Mouse (Mus musculus) liver, embryonic 16.5 days (tissue): ENCODE results near the gene Ostn. TPM values are rescaled to one million over a fixed set of nuclear protein-coding genes. Genes with fewer than 3 reads are reported as not detected.
"Not testable (repeated sequence)": the region's sequence is repeated elsewhere in the genome, so short reads cannot be mapped to it uniquely, and the experiment has no call there.

ENCODE experiments used
- ATAC-seq: fragments of 200-750 bp; cut with Nextera tagmentation; 2 replicates; pipeline ENCODE4 v1.8.0; 2017; ENCODE audit warnings: low read depth, mild to moderate bottlenecking, moderate number of reproducible peaks, moderate library complexity
- H3K27ac ChIP-seq: fragments of 300-500 bp; sonication (generic); 2 replicates; pipeline ENCODE4 v1.5.1; 2014; ENCODE audit warnings: mild to moderate bottlenecking, low read length
- H3K27me3 ChIP-seq: fragments of 300-500 bp; sonication (generic); 2 replicates; pipeline ENCODE4 v1.6.1; 2014; ENCODE audit warnings: low read depth, low read length, mixed read lengths; ENCODE audit not compliant: control insufficient read depth, insufficient read depth
- H3K36me3 ChIP-seq: fragments of 300-500 bp; sonication (generic); 2 replicates; pipeline ENCODE4 v1.6.1; 2014; ENCODE audit warnings: mild to moderate bottlenecking; ENCODE audit not compliant: control insufficient read depth, insufficient read depth
- H3K4me1 ChIP-seq: fragments of 300-500 bp; sonication (generic); 2 replicates; pipeline ENCODE4 v1.6.1; 2014; ENCODE audit warnings: low read depth, low read length, mixed read lengths; ENCODE audit not compliant: control insufficient read depth
- H3K4me2 ChIP-seq: fragments of 300-500 bp; sonication (generic); 2 replicates; pipeline ENCODE4 v1.6.1; 2014; ENCODE audit warnings: low read depth, low read length, mixed read lengths
- H3K4me3 ChIP-seq: fragments of 300-500 bp; sonication (generic); 2 replicates; pipeline ENCODE4 v1.5.1; 2014; ENCODE audit warnings: low read depth, mild to moderate bottlenecking, low read length
- H3K9ac ChIP-seq: fragments of 300-500 bp; sonication (generic); 2 replicates; pipeline ENCODE4 v1.6.1; 2014; ENCODE audit warnings: low read depth, low read length
- H3K9me3 ChIP-seq: fragments of 300-500 bp; sonication (generic); replicated peaks from 2 replicates; pipeline ENCODE4 v1.6.1; 2016; ENCODE audit warnings: low read length; ENCODE audit not compliant: control insufficient read depth
- WGBS: fragments of 180-500 bp; shearing (Covaris S2); extraction: QIAGEN DNeasy Blood & Tissue Kit; methylation state at CpG from one replicate; pipeline ENCODE4 v1.1.7; 2014; ENCODE audit not compliant: insufficient replicate concordance; 5-methylcytosine and 5-hydroxymethylcytosine counted together
- polyA plus RNA-seq: library from polyadenylated mRNA; unstranded; fragments of >200 nt; fragmentation: Nextera tagmentation; extraction: Ambion mirVana; gene quantifications from 2 replicates; pipeline ENCODE4 v1.2.1, GENCODE M21; 2015

Ostn gene
- not detected in 2 replicates for polyA plus RNA-seq

- not testable (repeated sequence) for ATAC-seq, H3K27me3 ChIP-seq, H3K4me2 ChIP-seq, H3K9me3 ChIP-seq, H3K27ac ChIP-seq, H3K36me3 ChIP-seq, H3K9ac ChIP-seq, H3K4me1 ChIP-seq, H3K4me3 ChIP-seq
- 48% methylated on average over 4 of the region's 4 CpGs for whole genome bisulfite sequencing
Measured at GRCm38 (mm10) chr16:27307189-27307588, at the start of gene Ostn. TSS of gene Ostn (plus strand) at chr16:27307489.

- no peaks in the 10 kb centered on the region for H3K4me1 ChIP-seq
- 59% methylated on average over 4 of the region's 4 CpGs for WGBS
- no peak overlapping the region for H3K9ac ChIP-seq
- ATAC-seq, result no peak
- no peak overlapping the region for H3K4me3 ChIP-seq
- no peak overlapping the region for H3K4me2 ChIP-seq
- no peaks in the 10 kb centered on the region for H3K27me3 ChIP-seq
- H3K9me3 ChIP-seq, result no peaks in the 10 kb centered on the region
- H3K36me3 ChIP-seq, result no peaks in the 10 kb centered on the region
- H3K27ac ChIP-seq, result no peak overlapping the region
Measured at GRCm38 (mm10) chr16:27268748-27269147, 38.5 kb upstream of the Ostn start.

- Histone ChIP-seq H3K4me3 (no peak overlapping the region), H3K9me3 (no peaks in the 10 kb centered on the region), H3K4me1 (no peaks in the 10 kb centered on the region), H3K36me3 (no peaks in the 10 kb centered on the region), H3K27me3 (no peaks in the 10 kb centered on the region), H3K27ac (no peak overlapping the region), H3K9ac (no peak overlapping the region), H3K4me2 (no peak overlapping the region)
- ATAC-seq, result no peak
- 70% methylated on average over 3 of the region's 3 CpGs for WGBS
Measured at GRCm38 (mm10) chr16:27287410-27287809, 19.9 kb upstream of the Ostn start.

GRCm38 (mm10) chr16:27296508-27296907 lies 10.8 kb upstream of the Ostn start:
- no peak overlapping the region for H3K9ac ChIP-seq
- ATAC-seq, result no peak
- H3K27ac ChIP-seq, result no peak overlapping the region
- H3K4me3 ChIP-seq, result no peak overlapping the region
- no peaks in the 10 kb centered on the region for H3K9me3 ChIP-seq
- H3K27me3 ChIP-seq, result no peaks in the 10 kb centered on the region
- WGBS, result 60% methylated on average over 3 of the region's 3 CpGs
- H3K36me3 ChIP-seq, result no peaks in the 10 kb centered on the region
- no peak overlapping the region for H3K4me2 ChIP-seq
- no peaks in the 10 kb centered on the region for H3K4me1 ChIP-seq

- Histone ChIP-seq H3K27ac (no peak overlapping the region), H3K9me3 (no peaks in the 10 kb centered on the region), H3K36me3 (no peaks in the 10 kb centered on the region), H3K4me2 (no peak overlapping the region), H3K27me3 (no peaks in the 10 kb centered on the region), H3K4me3 (no peak overlapping the region), H3K4me1 (no peaks in the 10 kb centered on the region), H3K9ac (no peak overlapping the region)
- ATAC-seq, result no peak
- WGBS, result 46% methylated on average over 2 of the region's 2 CpGs
Measured at GRCm38 (mm10) chr16:27296929-27297328, 10.4 kb upstream of the Ostn start.

- H3K4me2 ChIP-seq, result no peak overlapping the region
- WGBS, result 60% methylated on average over 1 of the region's 1 CpGs
- no peak overlapping the region for H3K27ac ChIP-seq
- no peak overlapping the region for H3K9ac ChIP-seq
- no peaks in the 10 kb centered on the region for H3K4me1 ChIP-seq
- no peaks in the 10 kb centered on the region for H3K36me3 ChIP-seq
- ATAC-seq, result no peak
- H3K27me3 ChIP-seq, result no peaks in the 10 kb centered on the region
- H3K4me3 ChIP-seq, result no peak overlapping the region
- no peaks in the 10 kb centered on the region for H3K9me3 ChIP-seq
Measured at GRCm38 (mm10) chr16:27319099-27319498, 11.8 kb downstream of the Ostn start.

GRCm38 (mm10) chr16:27322047-27322446 lies 14.8 kb downstream of the Ostn start:
- Histone ChIP-seq H3K27me3 (no peaks in the 10 kb centered on the region), H3K4me3 (no peak overlapping the region), H3K4me1 (no peaks in the 10 kb centered on the region), H3K27ac (no peak overlapping the region), H3K36me3 (no peaks in the 10 kb centered on the region), H3K4me2 (no peak overlapping the region), H3K9ac (no peak overlapping the region), H3K9me3 (no peaks in the 10 kb centered on the region)
- ATAC-seq, result no peak

GRCm38 (mm10) chr16:27326463-27326862 lies 19.2 kb downstream of the Ostn start:
- Histone ChIP-seq H3K9me3 (no peaks in the 10 kb centered on the region), H3K9ac (no peak overlapping the region), H3K4me3 (no peak overlapping the region), H3K27ac (no peak overlapping the region), H3K4me1 (no peaks in the 10 kb centered on the region), H3K4me2 (no peak overlapping the region), H3K36me3 (no peaks in the 10 kb centered on the region), H3K27me3 (no peaks in the 10 kb centered on the region)
- 77% methylated on average over 2 of the region's 2 CpGs for WGBS
- no peak for ATAC-seq

- WGBS, result 45% methylated on average over 3 of the region's 3 CpGs
- H3K4me2 ChIP-seq, result no peak overlapping the region
- no peak for ATAC-seq
- H3K4me1 ChIP-seq, result no peaks in the 10 kb centered on the region
- H3K27me3 ChIP-seq, result no peaks in the 10 kb centered on the region
- H3K9ac ChIP-seq, result no peak overlapping the region
- H3K4me3 ChIP-seq, result no peak overlapping the region
- H3K27ac ChIP-seq, result no peak overlapping the region
- no peaks in the 10 kb centered on the region for H3K36me3 ChIP-seq
- H3K9me3 ChIP-seq, result no peaks in the 10 kb centered on the region
Measured at GRCm38 (mm10) chr16:27347521-27347920, 40.2 kb downstream of the Ostn start.

- Histone ChIP-seq H3K4me2 (no peak overlapping the region), H3K36me3 (no peaks in the 10 kb centered on the region)
Measured at GRCm38 (mm10) chr16:27348359-27348758, 41.1 kb downstream of the Ostn start.

More at GRCm38 (mm10) chr16:27348359-27348758, 41.1 kb downstream of the Ostn start:
- Histone ChIP-seq H3K4me3 (no peak overlapping the region), H3K4me1 (no peaks in the 10 kb centered on the region), H3K9ac (no peak overlapping the region), H3K27me3 (no peaks in the 10 kb centered on the region), H3K27ac (no peak overlapping the region), H3K9me3 (no peaks in the 10 kb centered on the region)
- 26% methylated on average over 1 of the region's 1 CpGs for WGBS
- ATAC-seq, result no peak
